Mouse (Mus musculus) retina, embryonic 14.5 days (tissue): Measurements from ENCODE around the gene Cbr1.
"Not testable (repeated sequence)": the region's sequence is repeated elsewhere in the genome, so short reads cannot be mapped to it uniquely, and the experiment has no call there.

Experiments used
- DNase-seq: peaks from one replicate; pipeline ENCODE4 v3.0.0-alpha.2; 2015; ENCODE audit warnings: low spot score

Cbr1 gene

GRCm38 (mm10) chr16:93597551-93597950 is 8.1 kb upstream of the Cbr1 start:
- no peak for DNase-seq

DNA sequence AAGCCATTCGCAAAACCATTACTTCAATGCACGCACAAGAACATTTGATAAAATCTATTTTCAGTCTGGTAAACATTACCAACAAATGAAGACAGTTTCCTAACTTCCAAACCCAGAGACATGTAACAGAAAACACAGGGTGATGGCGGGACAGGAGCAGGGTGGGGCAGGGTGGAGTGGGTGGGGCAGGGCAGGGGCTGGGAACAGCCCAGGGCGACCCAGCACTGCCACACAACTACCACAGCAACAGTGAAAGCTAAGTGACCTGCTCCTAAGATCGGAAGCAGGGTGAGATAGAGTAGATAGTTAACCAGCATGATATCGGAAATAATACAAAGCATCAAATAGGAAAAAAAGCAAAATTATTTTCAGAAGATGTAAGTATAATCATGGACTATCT is 6.2 kb upstream of the Cbr1 start:
- no peak for DNase-seq

DNA sequence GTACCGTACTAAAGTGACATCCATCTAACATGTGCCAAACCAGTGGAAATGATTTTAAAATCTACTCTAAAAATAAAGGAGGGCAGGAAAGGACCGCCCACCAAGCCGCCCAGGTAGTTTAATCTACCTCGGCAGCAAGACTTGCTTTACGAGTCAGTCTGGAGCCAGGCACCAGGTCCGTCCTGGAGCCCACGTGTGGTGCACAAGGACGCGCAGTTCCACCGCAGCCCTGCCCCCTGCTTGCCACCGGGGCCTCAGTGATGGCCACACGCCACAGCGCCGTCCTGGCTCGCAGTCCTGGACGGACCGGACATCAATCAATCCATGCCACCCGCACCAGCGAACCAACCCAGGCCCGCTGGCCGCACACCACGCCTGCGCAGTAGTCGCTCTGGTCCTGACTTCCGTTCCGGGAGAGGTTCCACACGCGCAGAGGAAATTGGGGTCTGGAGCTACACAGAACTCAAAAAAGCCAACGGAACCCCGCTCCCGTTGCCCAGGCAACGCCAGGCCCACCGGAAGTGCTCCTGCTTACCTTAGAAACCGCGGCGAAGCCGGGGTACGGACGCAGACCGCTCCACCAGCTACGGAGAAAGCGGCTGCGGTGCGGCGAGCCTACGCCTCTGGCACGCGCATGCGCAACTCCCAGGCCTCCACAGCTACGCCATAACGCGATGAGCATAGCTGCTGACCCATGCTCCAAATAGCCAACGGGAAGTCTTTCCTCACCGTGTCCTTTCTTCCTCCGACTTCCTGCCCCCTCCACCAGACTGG is 2.0 kb upstream of the Cbr1 start, which contains the start of gene Setd4:
Gene Setd4 (minus strand): TSS at position 625 of the 774 bp plus-strand sequence.
- DNase-seq, result peak; percentile 91

- DNase-seq, result peak; percentile 36
Measured at GRCm38 (mm10) chr16:93604481-93604969, 1.1 kb upstream of the Cbr1 start.

- peak; percentile 1 for DNase-seq
Measured at GRCm38 (mm10) chr16:93606146-93606545, 493 bp downstream of the Cbr1 start.

GRCm38 (mm10) chr16:93607669-93608101 is 2.0 kb downstream of the Cbr1 start:
- DNase-seq, result peak; percentile 85

DNA sequence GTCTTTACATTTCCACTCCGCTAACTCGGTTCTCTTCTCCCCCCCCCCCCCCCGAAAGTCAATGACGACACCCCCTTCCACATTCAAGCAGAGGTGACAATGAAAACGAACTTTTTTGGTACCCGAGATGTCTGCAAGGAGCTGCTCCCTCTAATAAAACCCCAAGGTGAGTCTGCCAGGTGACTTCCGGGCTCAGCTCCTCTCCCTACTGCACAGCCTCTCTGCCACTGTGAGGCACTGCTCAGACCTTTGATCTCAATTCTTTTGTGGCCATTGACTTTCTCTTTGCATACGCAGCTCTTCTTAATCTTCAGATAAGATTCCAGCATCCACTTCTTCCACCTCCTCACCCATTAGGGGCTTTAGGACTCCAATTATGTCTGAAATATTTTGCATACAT is 3.1 kb downstream of the Cbr1 start:
- peak; percentile 1 for DNase-seq

- peak; percentile 1 for DNase-seq
Measured at GRCm38 (mm10) chr16:93609796-93610195, 4.1 kb downstream of the Cbr1 start.

DNA sequence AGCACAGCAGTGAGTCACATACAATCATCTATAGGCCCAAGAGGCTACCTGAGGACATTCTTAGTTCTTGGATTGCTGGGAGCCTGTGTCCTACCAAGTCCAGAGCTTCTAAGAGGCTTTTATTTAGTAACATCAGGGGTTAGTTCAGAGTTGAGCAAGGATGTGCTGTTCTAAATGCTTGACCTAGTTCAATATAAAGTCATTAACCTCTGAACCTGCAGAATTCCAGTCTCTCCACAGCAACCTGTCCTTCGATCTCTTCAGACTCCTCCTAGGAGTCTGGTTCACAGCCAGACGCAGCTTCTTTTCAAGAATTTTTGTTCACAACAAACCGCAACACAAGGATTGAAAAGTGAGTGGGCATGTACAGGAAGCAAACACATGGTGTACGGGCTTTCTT is 5.3 kb downstream of the Cbr1 start:
- DNase-seq, result peak; percentile 1

- DNase-seq, result peak; percentile 75
Measured at GRCm38 (mm10) chr16:93615118-93615870, 9.6 kb downstream of the Cbr1 start.

- DNase-seq, result not testable (repeated sequence)
Measured at GRCm38 (mm10) chr16:93623759-93624158, 18.1 kb downstream of the Cbr1 start.

GRCm38 (mm10) chr16:93624671-93625070 is 19.0 kb downstream of the Cbr1 start:
- no peak for DNase-seq

GRCm38 (mm10) chr16:93626745-93627144 is 21.1 kb downstream of the Cbr1 start:
- DNase-seq, result peak; percentile 57

DNA sequence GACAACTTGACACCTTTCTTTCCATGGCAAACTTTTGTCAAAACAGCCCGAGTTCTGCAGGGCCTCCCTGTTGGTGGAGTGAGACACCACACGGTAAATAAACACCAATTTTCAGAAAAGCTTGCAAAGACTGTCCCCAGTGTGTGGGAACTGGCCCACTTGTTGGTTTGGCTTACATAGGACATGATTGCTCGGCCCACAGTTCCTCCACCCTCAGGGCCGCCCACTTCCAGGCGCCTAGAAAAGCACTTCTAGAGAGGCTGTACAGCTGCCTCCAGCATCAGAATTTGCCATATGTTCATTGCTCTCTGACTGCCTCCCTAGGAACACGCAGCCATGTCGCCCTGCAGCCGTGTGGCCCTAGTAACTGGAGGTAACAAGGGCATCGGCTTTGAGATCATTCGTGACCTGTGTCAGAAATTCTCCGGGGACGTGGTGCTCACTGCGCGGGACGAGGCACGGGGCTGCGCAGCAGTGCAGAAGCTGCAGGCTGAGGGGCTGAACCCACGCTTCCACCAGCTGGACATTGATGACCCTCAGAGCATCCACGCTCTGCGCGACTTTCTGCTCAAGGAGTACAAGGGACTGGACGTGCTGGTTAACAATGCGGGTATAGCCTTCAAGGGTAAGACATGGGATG is 22.2 kb downstream of the Cbr1 start, which contains the start of gene Gm5678:
Gene Gm5678 (plus strand): TSS at position 337 of the 640 bp plus-strand sequence.
- no peak for DNase-seq

DNA sequence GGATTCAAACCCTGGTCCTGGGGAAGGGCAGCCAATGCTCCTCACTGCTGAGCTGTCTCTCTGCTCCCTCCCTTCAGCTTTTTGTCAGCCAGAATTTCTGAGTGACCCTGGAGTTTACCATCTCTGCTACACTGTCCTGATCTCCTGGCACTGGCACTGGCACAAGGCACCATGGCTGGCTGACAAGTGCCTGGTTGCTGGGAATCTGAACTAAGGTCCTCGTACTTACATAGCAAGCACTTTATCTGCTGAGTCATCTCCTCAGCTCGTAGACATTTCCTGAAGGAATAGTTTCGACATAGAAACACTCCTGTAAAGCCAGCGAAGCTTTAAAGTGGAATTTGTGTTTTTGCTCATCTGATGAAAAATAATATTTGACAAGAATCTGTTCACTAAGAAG is 38.4 kb downstream of the Cbr1 start:
- no peak for DNase-seq

DNA sequence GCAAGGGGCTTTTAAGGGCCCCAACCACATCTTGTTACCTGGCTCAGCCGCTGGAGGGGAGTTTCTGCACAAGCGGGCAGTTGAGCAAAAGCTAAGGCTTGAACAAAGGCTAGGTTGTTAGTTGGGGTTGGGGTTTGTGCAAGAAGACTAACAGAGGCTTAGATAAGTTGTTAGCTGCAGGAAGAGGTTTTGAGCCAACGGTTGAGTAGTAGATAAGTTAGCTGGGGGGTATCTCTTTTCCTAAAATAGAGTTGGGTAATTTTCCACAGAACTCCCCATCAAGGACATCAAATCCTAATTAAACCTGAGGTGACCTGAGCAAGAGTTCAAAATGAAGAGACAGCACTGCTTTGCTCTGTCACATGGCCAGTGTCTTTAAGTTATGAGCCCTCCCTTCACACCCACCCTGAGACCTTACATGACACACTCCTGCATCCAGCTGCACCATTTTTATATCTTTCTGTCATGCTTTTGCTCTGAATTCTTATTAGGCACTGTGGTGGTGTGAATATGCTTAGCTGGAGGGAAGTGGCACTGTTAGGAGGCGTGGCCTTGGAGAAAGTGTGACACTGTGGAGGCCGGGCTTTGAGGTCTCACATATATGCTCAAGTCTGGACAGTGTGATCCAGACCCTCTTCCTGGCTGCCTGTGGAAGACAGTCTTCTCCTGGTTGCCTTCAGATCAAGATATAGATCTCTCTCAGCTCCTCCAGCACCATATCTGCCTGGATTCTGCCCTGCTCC is 43.0 kb downstream of the Cbr1 start:
- DNase-seq, result no peak
